Mouse (Mus musculus) CH12F3 (cell line): ENCODE measurements at regions not wholly inside any gene's neighbourhood (a gene's known extent, or its start where the extent isn't known, plus 50 kb on each side); places are given as distances from the start of the nearest gene placed in this dataset.

Experiments used
- in situ Hi-C: fragments of 300-500 bp; cut with MboI; formaldehyde crosslinking; loops from 2 replicates; pipeline ENCODE4 v1.14.3; 2020; ENCODE audit warnings: low sequenced_read_pairs

GRCm38 (mm10) chr9:101559366-101559765 is 302.3 kb upstream of the 9630041A04Rik start:
- in situ Hi-C loops: no loop called here

GRCm38 (mm10) chr9:101555011-101555673 is 303.5 kb upstream of the Ppp2r3a start:
- in situ Hi-C loops: no loop called here

- in situ Hi-C loops: no loop called here
Measured at GRCm38 (mm10) chr9:101552789-101553188, 301.2 kb upstream of the Ppp2r3a start.

- in situ Hi-C loops: no loop called here
Measured at GRCm38 (mm10) chr9:101551256-101551655, 299.7 kb upstream of the Ppp2r3a start.

- in situ Hi-C loops: no loop called here
Measured at GRCm38 (mm10) chr9:101546213-101546832, 294.7 kb upstream of the Ppp2r3a start.

- in situ Hi-C loops: no loop called here
Measured at GRCm38 (mm10) chr9:101518137-101518536, 266.5 kb upstream of the Ppp2r3a start.

GRCm38 (mm10) chr9:101510807-101511206 is 259.2 kb upstream of the Ppp2r3a start:
- in situ Hi-C loops: no loop called here

- in situ Hi-C loops: no loop called here
Measured at GRCm38 (mm10) chr9:101509196-101509595, 257.6 kb upstream of the Ppp2r3a start.

- in situ Hi-C loops: no loop called here
Measured at GRCm38 (mm10) chr9:101507023-101507690, 255.6 kb upstream of the Ppp2r3a start.

GRCm38 (mm10) chr9:101501706-101502465 is 250.3 kb upstream of the Ppp2r3a start:
- in situ Hi-C loops: no loop called here

- in situ Hi-C loops: no loop called here
Measured at GRCm38 (mm10) chr9:101501036-101501435, 249.4 kb upstream of the Ppp2r3a start.

- in situ Hi-C loops: no loop called here
Measured at GRCm38 (mm10) chr9:101498721-101499120, 247.1 kb upstream of the Ppp2r3a start.

- in situ Hi-C loops: no loop called here
Measured at GRCm38 (mm10) chr9:101495768-101496167, 244.2 kb upstream of the Ppp2r3a start.

GRCm38 (mm10) chr9:101489013-101489412 is 237.4 kb upstream of the Ppp2r3a start:
- in situ Hi-C loops: no loop called here

GRCm38 (mm10) chr9:101476223-101476622 is 224.6 kb upstream of the Ppp2r3a start:
- in situ Hi-C loops: no loop called here

- in situ Hi-C loops: no loop called here
Measured at GRCm38 (mm10) chr9:101473074-101473461, 221.5 kb upstream of the Ppp2r3a start.

GRCm38 (mm10) chr9:101472101-101473073 is 220.8 kb upstream of the Ppp2r3a start:
- in situ Hi-C loops: no loop called here

GRCm38 (mm10) chr9:101471665-101472064 is 220.1 kb upstream of the Ppp2r3a start:
- in situ Hi-C loops: no loop called here

- in situ Hi-C loops: no loop called here
Measured at GRCm38 (mm10) chr9:101469756-101470155, 218.2 kb upstream of the Ppp2r3a start.

- in situ Hi-C loops: no loop called here
Measured at GRCm38 (mm10) chr9:101464727-101465427, 213.3 kb upstream of the Ppp2r3a start.
